Mouse (Mus musculus): ENCODE data around the gene Exosc2. TPM values are rescaled to one million over a fixed set of nuclear protein-coding genes. Genes with fewer than 3 reads are reported as not detected.
"Not testable (repeated sequence)": the region's sequence is repeated elsewhere in the genome, so short reads cannot be mapped to it uniquely, and the experiment has no call there.

Exosc2 gene
- polyA plus RNA-seq, 1 experiment, result 63.4 TPM

- H3ac ChIP-seq (ENCODE audit: control insufficient read depth, insufficient read length, low read depth), result no peak overlapping the region
- no peaks in the 10 kb centered on the region for H3K36me3 ChIP-seq (ENCODE audit: control insufficient read depth, insufficient read depth)
- no peaks in the 10 kb centered on the region for H3K79me3 ChIP-seq (ENCODE audit: low read depth)
- H3K27me3 ChIP-seq (ENCODE audit: control insufficient read depth, insufficient read depth, insufficient read length), result peaks cover 51% of the 10 kb centered on the region
- no peaks in the 10 kb centered on the region for H3K79me2 ChIP-seq (ENCODE audit: control insufficient read depth, insufficient read depth)
- no peak overlapping the region for H3K4me3 ChIP-seq (ENCODE audit: insufficient read depth, poor library complexity, severe bottlenecking)
- TF ChIP-seq MYOD1 (IDR thresholded peaks at IDR 0.05; ENCODE audit: control insufficient read depth, insufficient read length, low read depth), result no peak
- no peak for TF ChIP-seq USF1 (IDR thresholded peaks at IDR 0.05; ENCODE audit: low read depth)
- TF ChIP-seq MYOG (IDR thresholded peaks at IDR 0.05; ENCODE audit: control insufficient read depth, extremely low read depth, insufficient read length), result no peak
- TF ChIP-seq CEBPB (IDR thresholded peaks at IDR 0.05; ENCODE audit: low read depth), result no peak
- no peak for TF ChIP-seq CTCF (IDR thresholded peaks at IDR 0.05; ENCODE audit: control insufficient read depth, insufficient read depth, insufficient read length)
- no peak for TF ChIP-seq FOSL1 (IDR thresholded peaks at IDR 0.05; ENCODE audit: insufficient read depth, low read length, poor library complexity, severe bottlenecking)
- TF ChIP-seq MAX (IDR thresholded peaks at IDR 0.05), result no peak
Measured at GRCm38 (mm10) chr2:31656374-31656773, 14.1 kb upstream of the Exosc2 start.

- no peaks in the 10 kb centered on the region for H3K79me3 ChIP-seq (ENCODE audit: low read depth)
- TF ChIP-seq FOSL1 (IDR thresholded peaks at IDR 0.05; ENCODE audit: insufficient read depth, low read length, poor library complexity, severe bottlenecking), result no peak
- no peak overlapping the region for H3K4me3 ChIP-seq (ENCODE audit: insufficient read depth, poor library complexity, severe bottlenecking)
- H3K36me3 ChIP-seq (ENCODE audit: control insufficient read depth, insufficient read depth), result no peaks in the 10 kb centered on the region
- H3K79me2 ChIP-seq (ENCODE audit: control insufficient read depth, insufficient read depth), result no peaks in the 10 kb centered on the region
- no peak overlapping the region for H3ac ChIP-seq (ENCODE audit: control insufficient read depth, insufficient read length, low read depth)
- H3K27me3 ChIP-seq (ENCODE audit: control insufficient read depth, insufficient read depth, insufficient read length), result peaks cover 16% of the 10 kb centered on the region
Measured at GRCm38 (mm10) chr2:31662939-31663803, 7.3 kb upstream of the Exosc2 start.

GRCm38 (mm10) chr2:31663804-31664180, 6.7 kb upstream of the Exosc2 start:
- Histone ChIP-seq H3K79me2 (ENCODE audit: control insufficient read depth, insufficient read depth) (no peaks in the 10 kb centered on the region), H3ac (ENCODE audit: control insufficient read depth, insufficient read length, low read depth) (no peak overlapping the region), H3K27me3 (ENCODE audit: control insufficient read depth, insufficient read depth, insufficient read length) (peaks cover 14% of the 10 kb centered on the region), H3K4me3 (ENCODE audit: insufficient read depth, poor library complexity, severe bottlenecking) (no peak overlapping the region), H3K36me3 (ENCODE audit: control insufficient read depth, insufficient read depth) (no peaks in the 10 kb centered on the region), H3K79me3 (ENCODE audit: low read depth) (no peaks in the 10 kb centered on the region)
- no peak for TF ChIP-seq CEBPB (IDR thresholded peaks at IDR 0.05; ENCODE audit: low read depth)
- no peak for TF ChIP-seq MAX (IDR thresholded peaks at IDR 0.05)
- TF ChIP-seq MYOG (IDR thresholded peaks at IDR 0.05; ENCODE audit: control insufficient read depth, extremely low read depth, insufficient read length), result no peak
- no peak for TF ChIP-seq USF1 (IDR thresholded peaks at IDR 0.05; ENCODE audit: low read depth)
- no peak for TF ChIP-seq FOSL1 (IDR thresholded peaks at IDR 0.05; ENCODE audit: insufficient read depth, low read length, poor library complexity, severe bottlenecking)
- TF ChIP-seq MYOD1 (IDR thresholded peaks at IDR 0.05; ENCODE audit: control insufficient read depth, insufficient read length, low read depth), result no peak
- TF ChIP-seq CTCF (IDR thresholded peaks at IDR 0.05; ENCODE audit: control insufficient read depth, insufficient read depth, insufficient read length), result no peak

GRCm38 (mm10) chr2:31667332-31667731, 3.2 kb upstream of the Exosc2 start:
- peaks cover 10% of the 10 kb centered on the region for H3K27me3 ChIP-seq (ENCODE audit: control insufficient read depth, insufficient read depth, insufficient read length)
- TF ChIP-seq MYOD1 (IDR thresholded peaks at IDR 0.05; ENCODE audit: control insufficient read depth, insufficient read length, low read depth) (no peak), FOSL1 (IDR thresholded peaks at IDR 0.05; ENCODE audit: insufficient read depth, low read length, poor library complexity, severe bottlenecking) (no peak), MAX (IDR thresholded peaks at IDR 0.05) (no peak), CTCF (IDR thresholded peaks at IDR 0.05; ENCODE audit: control insufficient read depth, insufficient read depth, insufficient read length) (peak; percentile 77), USF1 (IDR thresholded peaks at IDR 0.05; ENCODE audit: low read depth) (no peak), MYOG (IDR thresholded peaks at IDR 0.05; ENCODE audit: control insufficient read depth, extremely low read depth, insufficient read length) (no peak)
- H3K36me3 ChIP-seq (ENCODE audit: control insufficient read depth, insufficient read depth), result peaks cover 5% of the 10 kb centered on the region
- peaks cover 18% of the 10 kb centered on the region for H3K79me2 ChIP-seq (ENCODE audit: control insufficient read depth, insufficient read depth)
- no peak overlapping the region for H3K4me3 ChIP-seq (ENCODE audit: insufficient read depth, poor library complexity, severe bottlenecking)
- peaks cover 12% of the 10 kb centered on the region for H3K79me3 ChIP-seq (ENCODE audit: low read depth)
- H3ac ChIP-seq (ENCODE audit: control insufficient read depth, insufficient read length, low read depth), result no peak overlapping the region

GRCm38 (mm10) chr2:31678641-31679040, 8.1 kb downstream of the Exosc2 start:
- TF ChIP-seq MAX (IDR thresholded peaks at IDR 0.05) (no peak), MYOG (IDR thresholded peaks at IDR 0.05; ENCODE audit: control insufficient read depth, extremely low read depth, insufficient read length) (no peak), CEBPB (IDR thresholded peaks at IDR 0.05; ENCODE audit: low read depth) (no peak), MYOD1 (IDR thresholded peaks at IDR 0.05; ENCODE audit: control insufficient read depth, insufficient read length, low read depth) (no peak), FOSL1 (IDR thresholded peaks at IDR 0.05; ENCODE audit: insufficient read depth, low read length, poor library complexity, severe bottlenecking) (no peak), CTCF (IDR thresholded peaks at IDR 0.05; ENCODE audit: control insufficient read depth, insufficient read depth, insufficient read length) (no peak), USF1 (IDR thresholded peaks at IDR 0.05; ENCODE audit: low read depth) (no peak)
- H3K36me3 ChIP-seq (ENCODE audit: control insufficient read depth, insufficient read depth), result peaks cover 81% of the 10 kb centered on the region

GRCm38 (mm10) chr2:31681051-31681707, 10.7 kb downstream of the Exosc2 start:
- H3ac ChIP-seq (ENCODE audit: control insufficient read depth, insufficient read length, low read depth); H3K4me3 ChIP-seq (ENCODE audit: insufficient read depth, poor library complexity, severe bottlenecking); H3K79me3 ChIP-seq (ENCODE audit: low read depth); H3K27me3 ChIP-seq (ENCODE audit: control insufficient read depth, insufficient read depth, insufficient read length); H3K79me2 ChIP-seq (ENCODE audit: control insufficient read depth, insufficient read depth): not testable (repeated sequence)
- H3K36me3 ChIP-seq (ENCODE audit: control insufficient read depth, insufficient read depth), result peaks cover 55% of the 10 kb centered on the region

More at GRCm38 (mm10) chr2:31678641-31679040, 8.1 kb downstream of the Exosc2 start:
- no peak overlapping the region for H3K4me3 ChIP-seq (ENCODE audit: insufficient read depth, poor library complexity, severe bottlenecking)
- peaks cover 6% of the 10 kb centered on the region for H3K79me3 ChIP-seq (ENCODE audit: low read depth)
- peaks cover 16% of the 10 kb centered on the region for H3K79me2 ChIP-seq (ENCODE audit: control insufficient read depth, insufficient read depth)
- H3K27me3 ChIP-seq (ENCODE audit: control insufficient read depth, insufficient read depth, insufficient read length), result no peaks in the 10 kb centered on the region
- H3ac ChIP-seq (ENCODE audit: control insufficient read depth, insufficient read length, low read depth), result no peak overlapping the region

Measured in C2C12 (cell line).